Mouse (Mus musculus) embryo, embryonic 10.5 days (tissue): Measurements from ENCODE around the gene 1700023F06Rik.

Experiments
- DNase-seq: peaks from one replicate; pipeline ENCODE4 v3.0.0-alpha.2; 2015; ENCODE audit warnings: low spot score

Gene 1700023F06Rik

DNA sequence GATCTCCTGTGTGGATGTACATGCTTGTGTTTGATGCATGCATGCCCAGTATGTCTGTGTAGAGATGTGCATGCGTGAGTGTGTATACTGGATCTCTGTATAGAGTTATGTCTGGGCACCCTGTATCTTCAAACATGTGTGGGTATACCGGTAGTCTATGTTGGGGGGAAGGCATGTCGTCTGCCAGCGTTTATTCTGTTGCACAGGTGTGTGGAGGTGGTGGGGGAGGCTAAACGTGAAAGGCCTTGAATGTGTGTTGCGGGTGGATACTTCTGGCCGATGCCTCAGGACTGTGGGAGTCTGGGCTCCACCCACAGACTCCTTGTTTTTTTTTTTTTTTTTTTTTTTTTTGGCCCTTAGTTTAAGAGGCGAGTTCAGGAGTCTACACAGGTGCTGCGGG is 27.0 kb downstream of the 1700023F06Rik start:
- DNase-seq: no peak

DNA sequence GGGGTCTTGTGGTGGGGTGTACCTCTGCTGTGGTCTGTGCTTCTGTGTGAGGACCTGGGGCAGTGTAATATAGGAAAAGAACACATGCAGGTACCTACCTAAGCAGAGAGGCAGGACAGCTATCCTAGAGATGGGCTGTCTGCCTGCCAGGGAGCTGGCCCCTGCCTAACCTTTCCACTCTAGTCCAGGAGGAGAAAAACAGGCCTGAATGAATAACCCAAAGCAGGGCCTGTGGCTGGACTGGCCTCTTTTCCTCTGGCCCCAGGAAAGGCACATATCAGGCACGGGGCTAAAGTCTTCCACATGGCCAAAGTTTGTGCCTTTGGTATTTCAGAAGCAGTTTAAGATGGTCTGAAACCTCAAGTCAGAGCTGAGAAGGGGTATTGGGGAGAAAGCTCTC is 27.9 kb downstream of the 1700023F06Rik start:
- no peak for DNase-seq

DNA sequence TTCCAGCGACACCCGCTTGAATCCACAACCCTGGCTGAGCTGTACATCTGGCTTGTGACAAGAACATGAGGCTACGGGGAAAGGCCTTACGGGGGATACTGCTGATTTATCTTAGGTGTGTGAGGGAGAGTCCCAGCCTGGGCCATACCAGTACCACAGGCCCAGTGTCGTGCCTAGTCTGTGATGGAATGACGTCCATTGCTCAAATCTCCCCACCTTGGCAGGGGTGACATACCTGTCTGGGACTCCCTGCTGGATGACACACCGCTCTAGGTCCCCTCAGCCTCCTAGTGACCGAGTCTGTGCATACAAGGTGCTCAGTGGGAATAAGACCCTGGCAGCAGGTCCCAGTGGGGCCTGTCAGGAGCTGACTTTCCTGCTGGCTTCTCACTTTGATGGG is 29.6 kb downstream of the 1700023F06Rik start:
- DNase-seq: no peak

DNA sequence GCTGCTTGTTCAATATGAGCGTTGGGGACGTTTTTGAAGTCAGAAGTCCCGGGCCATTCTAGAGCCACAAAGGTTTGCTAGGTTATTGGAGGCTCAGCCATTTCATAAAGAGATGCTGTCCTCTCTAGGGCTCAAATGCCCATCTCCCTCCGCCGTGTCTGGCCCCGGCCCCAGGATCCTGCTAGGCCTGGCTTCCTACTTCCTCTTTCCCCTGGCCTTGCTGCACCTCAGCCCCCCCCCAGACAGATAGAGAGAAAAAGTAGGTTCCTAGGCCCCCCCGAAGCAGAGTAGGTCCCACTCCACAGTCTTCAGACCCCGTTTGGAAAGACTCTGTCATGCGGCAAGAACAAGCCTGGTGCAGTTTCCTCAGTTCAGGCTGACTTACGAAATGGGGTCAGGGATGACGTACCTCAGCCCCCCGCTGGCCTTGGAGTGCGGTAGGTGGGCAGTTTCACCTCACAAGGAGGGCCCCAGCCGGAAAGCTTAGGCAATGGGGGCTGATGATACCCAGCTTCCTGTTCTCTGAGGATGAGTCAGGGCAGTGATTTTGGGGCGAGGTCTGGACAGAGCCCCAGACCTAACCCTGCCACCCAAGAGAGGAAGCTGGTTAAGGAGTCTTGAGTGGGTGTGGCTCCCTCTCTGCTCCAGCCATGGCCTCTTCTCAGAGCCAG is 30.4 kb downstream of the 1700023F06Rik start:
- DNase-seq: no peak

DNA sequence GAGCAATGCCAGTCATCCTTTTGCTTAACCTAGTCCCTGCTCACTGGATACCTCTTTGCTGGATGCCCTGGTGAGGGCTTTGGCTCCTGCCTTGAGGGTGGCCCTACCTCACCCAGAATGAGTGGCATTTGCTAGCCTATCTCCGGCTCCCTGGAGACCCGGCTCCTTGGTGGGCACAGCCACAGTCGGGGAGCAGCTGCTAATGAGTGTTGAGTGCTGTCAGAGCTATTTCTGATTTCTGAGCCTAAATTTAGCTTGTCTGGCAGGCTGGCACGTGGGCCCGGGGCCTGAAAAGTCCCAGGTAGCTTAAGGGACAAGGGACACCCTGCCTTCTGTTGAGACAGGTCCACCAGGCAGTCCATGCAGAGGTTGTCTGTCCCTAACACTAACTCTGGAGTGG is 31.1 kb downstream of the 1700023F06Rik start:
- DNase-seq: no peak

DNA sequence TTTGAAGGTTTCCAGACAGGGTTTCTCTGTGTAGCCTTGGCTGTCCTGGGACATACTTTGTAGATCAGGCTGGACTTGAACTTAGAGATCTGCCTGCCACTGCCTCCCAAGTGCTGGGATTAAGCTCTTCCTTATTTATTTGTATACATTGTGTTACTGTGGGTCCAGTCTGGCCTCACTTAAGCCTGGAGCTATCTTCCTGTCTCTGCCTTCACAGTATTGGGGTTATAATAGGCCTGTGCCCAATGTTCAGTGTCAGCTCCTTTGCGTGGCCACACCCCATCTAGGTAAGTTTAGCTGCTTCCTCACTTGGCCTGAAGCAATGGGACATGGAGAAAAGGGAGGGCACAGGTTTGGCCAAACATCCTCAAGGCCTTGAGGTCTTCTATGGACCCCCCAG is 31.8 kb downstream of the 1700023F06Rik start:
- no peak for DNase-seq

DNA sequence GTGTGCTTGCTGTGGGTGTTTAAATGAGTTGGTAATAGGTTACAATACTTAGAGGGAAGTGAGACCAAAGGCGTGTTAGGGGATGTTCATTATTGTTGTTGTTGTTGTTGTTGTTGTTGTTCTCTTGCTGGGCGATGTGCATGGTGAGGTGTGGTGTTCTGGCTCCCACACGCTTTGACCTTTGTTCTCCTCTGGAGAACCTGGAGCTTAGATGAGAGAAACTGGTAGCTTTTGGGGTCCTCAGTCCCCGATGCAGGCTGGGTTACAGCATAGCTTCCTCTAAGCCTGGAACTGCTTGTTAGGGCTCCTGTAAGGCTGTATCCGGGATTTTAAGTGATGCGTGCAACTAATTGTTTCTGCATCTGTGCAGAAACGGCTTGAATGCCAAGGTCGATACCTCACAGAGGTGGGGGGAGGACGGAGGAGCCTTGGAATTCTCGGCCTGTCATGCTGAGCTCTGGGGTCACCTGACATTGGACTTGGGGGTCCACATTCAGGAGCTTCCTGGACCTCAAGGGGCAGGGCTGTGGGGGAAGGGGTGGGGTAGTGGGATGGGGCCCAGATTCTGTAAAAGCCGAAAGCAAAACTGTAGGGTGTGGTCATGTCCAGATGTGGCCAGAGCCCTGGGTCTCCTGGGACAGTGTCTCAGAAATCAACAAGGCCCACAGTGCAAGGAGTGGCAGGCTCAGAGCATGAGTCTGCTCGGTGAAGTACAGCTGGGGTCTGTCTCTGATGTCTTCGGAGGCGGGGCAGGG is 32.5 kb downstream of the 1700023F06Rik start:
- DNase-seq: no peak

DNA sequence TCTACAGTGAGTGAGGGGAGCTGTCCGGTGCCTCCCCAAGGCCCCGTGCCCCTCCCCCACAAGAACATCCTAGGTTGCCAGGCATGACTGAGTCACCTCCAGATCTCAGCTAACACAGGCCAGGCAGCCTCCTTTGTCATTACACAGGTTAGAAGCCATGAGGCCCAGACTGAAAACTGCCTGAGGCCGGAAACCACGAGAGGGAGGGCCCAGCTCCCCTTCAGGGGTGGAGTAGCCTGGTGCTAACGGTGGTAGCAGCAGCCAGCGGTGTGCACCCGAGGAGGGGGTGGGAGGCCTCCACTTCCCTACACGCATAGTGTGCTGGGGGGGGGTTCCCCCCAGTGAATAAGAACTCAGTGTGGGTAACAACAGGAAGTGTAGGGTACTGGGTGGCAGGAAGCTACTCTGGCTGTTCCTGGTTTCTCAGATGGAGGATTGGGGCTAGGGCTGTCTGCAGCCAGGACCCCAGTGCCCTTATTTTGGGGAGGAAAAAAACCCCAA is 33.4 kb downstream of the 1700023F06Rik start:
- DNase-seq: no peak

DNA sequence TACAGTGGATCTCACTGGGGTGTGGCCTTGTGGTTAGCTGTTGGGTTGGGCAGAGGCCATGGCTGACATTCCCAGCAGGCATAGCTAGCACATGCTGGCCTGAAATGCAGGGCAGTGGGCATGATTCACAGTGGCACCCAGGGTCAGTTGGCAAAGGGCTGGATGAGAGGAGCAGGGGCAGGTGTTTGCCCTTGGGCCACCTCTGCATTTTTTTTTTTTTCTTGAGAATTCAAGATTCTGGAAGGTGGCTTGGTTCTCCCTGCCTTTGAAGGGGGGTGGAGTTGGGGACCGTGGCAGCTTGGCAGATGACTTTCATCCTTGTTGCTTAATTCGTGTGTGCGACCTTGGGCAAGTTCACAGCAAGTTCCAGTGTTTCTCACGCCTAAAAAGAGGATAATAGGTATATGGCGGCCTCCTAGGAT is 33.9 kb downstream of the 1700023F06Rik start:
- DNase-seq: no peak

DNA sequence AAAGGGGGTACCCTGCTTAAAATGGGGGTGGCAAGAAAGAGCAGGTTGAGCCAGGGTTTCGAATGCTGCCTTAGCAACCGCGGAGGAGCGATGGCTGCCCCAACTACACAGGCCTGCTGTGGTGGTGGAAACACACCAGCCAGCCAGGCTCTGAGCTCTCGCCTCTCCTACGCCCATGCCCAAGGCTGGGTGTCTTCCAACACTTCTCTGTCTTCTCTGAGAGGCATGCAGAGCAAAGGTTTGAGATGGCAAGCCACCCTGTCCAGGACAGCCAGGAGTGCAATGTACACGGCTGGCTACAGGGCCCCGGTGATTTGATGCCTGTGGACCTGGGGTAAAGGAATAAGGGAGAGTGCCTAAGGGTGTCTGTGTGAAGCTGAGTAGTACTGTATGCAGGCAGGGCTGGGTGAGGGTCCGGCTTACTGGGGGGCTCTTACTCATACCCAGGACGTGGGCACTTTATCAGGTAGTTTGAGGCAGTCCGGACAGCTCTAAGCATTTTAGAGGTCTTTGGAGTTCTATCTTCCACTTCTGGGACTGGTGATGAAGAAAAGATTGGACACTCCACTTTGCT is 34.5 kb downstream of the 1700023F06Rik start:
- no peak for DNase-seq

DNA sequence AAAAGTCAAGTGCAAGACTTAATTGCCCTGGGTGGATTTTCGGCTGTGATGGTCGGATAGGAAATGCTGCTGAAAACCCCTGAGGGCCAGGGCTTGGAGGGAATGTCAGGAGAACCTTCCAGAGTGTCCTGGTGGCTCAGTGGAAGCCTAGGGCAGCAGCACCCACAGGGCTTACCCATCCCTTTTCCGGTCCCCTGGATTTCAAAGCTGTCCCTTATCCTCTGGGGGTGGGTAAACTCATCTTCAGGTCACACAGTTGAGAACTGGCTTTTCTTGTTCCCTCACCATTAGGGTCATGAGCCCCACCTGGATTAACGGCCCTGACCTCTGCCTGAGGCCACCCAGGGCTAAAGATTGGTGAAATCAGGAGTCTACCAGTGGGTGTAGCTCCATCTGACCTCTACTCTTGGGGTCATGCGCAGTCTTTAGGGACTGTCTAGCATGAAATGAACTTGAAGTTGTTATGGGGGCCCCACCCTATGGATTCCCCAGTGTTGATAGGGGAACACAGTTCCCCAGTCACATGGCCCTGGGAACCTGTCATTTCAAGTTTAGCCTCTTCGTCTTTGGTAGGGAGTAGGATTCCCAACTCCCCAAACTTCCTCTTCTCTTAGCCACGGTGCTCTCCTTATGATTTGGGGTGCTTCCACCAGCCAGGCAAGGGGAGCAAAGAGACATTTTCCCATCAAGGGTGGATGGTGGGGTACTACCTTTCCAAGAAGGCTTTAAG is 35.2 kb downstream of the 1700023F06Rik start:
- DNase-seq: no peak

DNA sequence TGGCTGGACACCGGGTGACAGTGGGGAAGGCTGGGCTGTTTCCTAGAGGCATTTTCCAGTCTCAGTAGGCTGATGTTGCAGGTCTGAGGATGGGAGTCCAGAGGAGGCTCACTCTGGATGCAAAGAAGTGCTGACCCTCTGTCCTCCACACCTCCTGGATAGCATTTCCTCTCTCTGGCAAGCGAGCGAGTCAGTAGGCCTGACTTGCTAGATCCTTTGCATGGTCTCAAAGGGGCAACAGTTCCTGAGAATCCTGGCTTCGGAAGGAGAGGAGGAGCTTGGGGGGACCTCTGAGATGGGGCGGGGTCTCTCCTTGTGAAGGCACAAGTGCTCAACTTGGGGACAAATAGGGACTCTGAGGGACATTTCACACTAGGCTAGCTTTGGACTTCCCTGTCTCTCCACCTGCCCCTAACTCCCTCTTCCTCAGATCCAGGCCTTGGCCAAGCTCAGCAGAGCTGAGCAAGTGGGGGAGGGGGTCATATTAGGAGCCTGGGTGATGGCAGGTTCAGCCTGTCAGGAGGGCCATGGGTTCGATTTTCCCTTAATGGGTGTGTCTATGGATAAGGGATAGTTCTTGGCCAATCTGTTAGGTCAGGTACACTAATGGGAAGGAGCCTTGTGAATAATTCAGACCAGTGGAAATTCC is 35.8 kb downstream of the 1700023F06Rik start:
- no peak for DNase-seq

DNA sequence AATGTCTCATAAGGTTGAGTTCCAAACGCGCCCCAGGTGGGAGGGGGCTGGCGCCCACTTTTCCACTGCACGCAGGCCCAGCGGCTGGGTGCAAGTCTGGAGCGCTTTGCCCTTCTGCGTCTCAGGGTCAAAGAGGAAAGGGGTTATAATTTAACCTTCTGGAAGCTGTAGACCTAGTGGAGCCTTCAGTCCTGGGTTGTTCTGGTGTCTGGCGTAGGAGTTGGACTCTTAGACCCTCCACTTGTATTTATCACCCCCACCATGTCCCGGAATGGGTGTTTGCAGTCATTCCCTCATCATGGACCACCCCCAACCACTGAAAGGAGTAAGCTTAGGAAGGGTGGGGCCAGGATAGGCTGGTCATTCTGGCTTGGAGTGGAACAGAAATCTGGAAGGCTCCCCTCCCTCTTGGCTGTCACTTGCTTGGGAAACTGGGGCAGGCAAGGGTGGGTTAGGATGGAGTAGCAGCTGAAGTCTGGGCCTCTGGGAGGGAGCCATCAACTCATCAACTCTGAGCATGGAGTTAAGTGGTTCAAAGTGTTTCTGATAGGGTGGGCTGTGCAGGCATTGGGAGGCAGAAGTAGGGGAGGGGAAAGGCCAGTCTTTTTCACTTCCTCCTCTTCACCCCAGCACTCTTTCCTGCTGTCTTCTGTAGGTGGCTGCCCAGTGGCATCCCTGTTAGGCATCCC is 36.5 kb downstream of the 1700023F06Rik start:
- DNase-seq: no peak

DNA sequence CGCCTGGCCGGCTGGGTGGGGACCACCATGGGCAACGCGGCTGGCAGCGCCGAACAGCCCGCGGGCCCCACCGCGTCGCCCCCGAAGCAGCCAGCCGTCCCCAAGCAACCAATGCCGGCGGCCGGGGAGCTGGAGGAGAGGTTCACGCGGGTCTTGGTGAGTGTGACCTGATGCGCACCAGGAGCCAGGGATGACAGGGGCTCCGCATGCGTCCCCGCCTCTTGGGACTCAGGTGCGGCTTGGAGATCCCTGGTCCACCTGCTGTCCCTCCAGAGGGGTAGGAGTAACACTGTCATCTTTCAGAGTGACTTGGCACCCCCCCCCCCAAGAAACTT is 37.1 kb downstream of the 1700023F06Rik start:
- DNase-seq: no peak

DNA sequence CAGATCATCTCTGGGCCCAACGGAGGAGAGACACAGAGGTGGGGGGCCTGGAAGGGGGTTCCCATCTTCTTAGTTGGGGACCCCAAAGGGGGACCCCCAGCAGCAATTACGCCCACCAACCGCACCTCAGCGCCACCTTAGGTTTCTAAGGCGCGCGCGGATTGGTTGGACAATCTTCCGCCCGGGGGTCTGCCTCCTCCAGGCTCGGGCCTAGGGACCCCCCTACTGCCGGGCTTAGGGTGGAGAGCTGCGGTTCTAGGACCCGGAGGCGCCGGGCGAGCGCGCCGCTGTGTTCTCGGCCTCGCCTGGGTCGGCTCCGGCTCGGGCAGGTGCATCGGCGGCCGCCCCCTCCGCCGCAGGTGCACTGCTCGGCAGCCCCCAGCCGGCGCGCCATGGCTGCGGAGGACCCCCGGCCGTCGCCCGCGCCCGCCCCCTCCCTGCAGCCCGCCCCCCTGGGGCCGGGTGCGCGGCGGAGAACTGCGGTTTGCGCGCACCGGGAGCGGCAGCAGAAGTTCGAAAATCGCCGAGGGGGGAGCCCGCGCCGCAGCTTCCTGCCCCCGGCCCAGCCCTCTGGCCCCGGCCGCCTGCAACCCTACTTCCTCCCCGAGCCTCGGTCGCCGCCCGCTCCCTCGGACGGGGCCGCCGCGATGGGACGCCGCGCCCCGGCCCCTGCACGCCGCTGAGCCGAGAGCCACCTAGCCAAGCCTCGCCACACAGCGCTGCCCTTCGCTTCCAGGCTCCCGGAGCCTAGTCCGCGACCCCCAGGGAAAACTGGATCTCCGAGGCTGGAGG is 37.7 kb downstream of the 1700023F06Rik start, which contains the start of gene Fmnl1:
Gene Fmnl1, plus strand, starts transcription at position 614 of the 792 bp plus-strand sequence.
- peak; percentile 29 for DNase-seq

DNA sequence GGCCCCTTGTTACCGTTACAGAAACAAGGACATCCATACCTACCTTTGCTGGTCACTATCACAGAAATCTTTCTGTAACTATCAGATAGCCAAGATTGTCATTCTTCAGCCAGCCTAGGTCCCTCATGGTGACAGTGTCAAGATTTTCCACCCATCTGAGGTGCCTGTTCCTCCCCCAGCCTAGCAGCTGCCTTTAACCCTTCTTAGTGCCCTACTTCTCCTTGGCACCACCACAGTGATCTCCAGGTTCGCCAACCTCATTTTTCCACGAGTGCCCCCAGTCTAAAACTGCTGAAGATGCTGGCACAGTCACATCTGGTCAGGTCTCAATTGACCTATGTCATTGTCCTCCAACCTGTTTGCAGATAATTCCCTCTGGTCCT is 38.3 kb downstream of the 1700023F06Rik start:
- DNase-seq: no peak

DNA sequence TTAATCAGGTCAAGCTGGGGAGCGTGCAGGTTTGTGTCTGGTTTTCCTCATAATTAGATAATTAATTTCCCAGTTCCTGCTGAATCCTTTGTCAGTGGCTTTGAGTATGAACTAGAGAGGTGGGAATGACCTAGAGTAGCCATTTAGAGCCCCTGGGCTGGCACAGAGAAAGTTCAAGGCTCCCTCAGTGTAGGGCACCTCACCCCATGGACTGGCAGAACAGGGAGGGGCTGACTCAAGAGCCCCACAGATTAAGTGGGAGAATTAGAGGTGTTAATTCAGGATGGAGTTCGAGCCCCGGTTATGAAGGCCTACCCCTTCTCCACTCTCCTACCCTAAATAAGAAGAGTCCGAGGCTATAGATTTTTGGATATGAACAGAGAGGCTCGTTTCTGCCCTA is 38.7 kb downstream of the 1700023F06Rik start:
- no peak for DNase-seq

DNA sequence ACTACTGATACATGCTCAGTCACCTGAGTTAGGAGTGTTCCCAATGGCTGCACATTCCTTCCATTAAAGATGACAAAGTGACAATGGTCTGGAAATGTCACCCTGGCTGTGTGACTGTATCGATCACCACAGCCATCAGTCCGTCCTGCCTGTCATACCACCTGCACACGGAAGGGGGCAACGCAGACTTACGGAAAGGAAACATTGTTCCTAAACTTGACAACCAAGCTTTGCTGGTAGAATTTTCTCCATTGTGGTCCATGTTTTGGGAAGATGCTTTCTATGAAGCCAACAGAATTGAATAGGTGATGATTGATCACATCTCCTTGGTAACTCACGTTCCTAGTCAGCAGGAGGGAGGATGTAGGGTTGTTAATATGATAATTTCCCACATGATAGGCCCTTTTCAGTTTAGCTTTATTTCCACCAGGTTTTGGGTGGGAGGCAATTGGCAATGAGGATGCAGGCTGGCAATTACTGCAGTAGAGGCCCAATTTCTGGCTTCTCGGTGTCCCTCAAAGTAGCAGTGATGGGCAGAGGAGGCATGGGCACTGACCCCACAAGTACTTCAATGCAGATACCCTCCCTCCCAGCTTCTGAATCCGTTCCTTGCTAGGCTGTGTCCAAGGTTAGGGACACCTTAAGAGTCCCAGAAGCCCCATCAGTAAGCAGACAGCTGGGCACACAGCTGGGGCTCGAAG is 39.5 kb downstream of the 1700023F06Rik start:
- peak; percentile 83 for DNase-seq

DNA sequence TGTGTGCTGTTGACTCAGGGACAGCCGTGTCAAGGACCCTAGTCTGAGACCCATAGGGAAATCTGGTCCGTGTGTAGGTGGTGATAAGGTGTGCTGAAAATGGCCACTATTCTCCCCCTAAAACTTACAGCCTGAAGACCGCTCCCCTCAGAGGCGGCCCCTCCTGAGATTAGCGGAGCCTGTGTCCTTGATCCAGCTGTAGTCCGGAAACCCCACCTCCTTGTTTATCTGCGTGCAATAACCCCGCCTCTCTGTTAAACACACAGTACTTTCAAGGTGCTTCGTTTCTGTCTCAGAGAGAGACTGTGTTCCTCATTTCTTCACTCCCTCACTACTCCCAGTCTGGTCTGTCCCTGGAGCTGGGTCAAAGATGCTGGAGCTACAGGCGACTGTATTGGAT is 44.0 kb downstream of the 1700023F06Rik start:
- peak; percentile 13 for DNase-seq

DNA sequence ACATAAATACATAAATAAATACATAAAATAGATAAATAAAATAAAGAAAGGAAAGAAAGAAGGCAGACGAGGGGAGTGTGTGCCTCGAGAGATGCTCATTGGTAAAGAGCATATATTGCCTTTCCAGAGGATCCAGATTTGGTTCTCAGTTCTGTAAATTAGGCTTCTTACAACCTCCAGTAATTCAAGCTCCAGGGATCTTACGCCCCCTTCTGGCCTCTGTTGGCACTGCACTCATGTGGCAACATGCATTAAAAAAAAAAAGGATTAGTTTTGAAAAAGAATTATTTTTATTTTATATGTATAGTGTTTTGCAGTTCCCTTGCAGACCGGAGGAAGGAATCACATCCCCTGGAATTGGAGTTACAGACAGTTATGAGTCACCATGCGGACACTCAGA is 46.2 kb downstream of the 1700023F06Rik start:
- peak; percentile 15 for DNase-seq
